Mouse (Mus musculus) right cerebral cortex, adult 18-20 months (tissue): Measurements from ENCODE around the gene Htatip2.

ENCODE experiments used
- DNase-seq: peaks from one replicate; pipeline ENCODE4 v3.0.0; 2022; ENCODE audit warnings: mixed read lengths

Htatip2 gene

GRCm38 (mm10) chr7:49758934-49759571 is at the start of gene Htatip2:
Gene Htatip2 (plus strand): TSS chr7:49759115.
- peak; percentile 70 for DNase-seq

GRCm38 (mm10) chr7:49709381-49710021 is 49.4 kb upstream of the Htatip2 start:
- no peak for DNase-seq

GRCm38 (mm10) chr7:49717942-49718733 is 40.8 kb upstream of the Htatip2 start:
- DNase-seq, result no peak

GRCm38 (mm10) chr7:49734342-49734741 is 24.6 kb upstream of the Htatip2 start:
- DNase-seq, result no peak

- DNase-seq, result no peak
These were observed 19.5 kb upstream of the Htatip2 start for GRCm38 (mm10) chr7:49739448-49739847.

GRCm38 (mm10) chr7:49741474-49741873 is 17.4 kb upstream of the Htatip2 start:
- DNase-seq, result no peak

GRCm38 (mm10) chr7:49741923-49742322 is 17.0 kb upstream of the Htatip2 start:
- no peak for DNase-seq

GRCm38 (mm10) chr7:49751148-49751547 is 7.8 kb upstream of the Htatip2 start:
- DNase-seq, result peak; percentile 20

- DNase-seq, result peak; percentile 34
These were observed 6.0 kb upstream of the Htatip2 start for GRCm38 (mm10) chr7:49752730-49753506.

- DNase-seq, result peak; percentile 54
These were observed 4.1 kb upstream of the Htatip2 start for GRCm38 (mm10) chr7:49754767-49755166.

- DNase-seq, result peak; percentile 88
These were observed 3.7 kb downstream of the Htatip2 start for GRCm38 (mm10) chr7:49762605-49763004.

- DNase-seq, result no peak
These were observed 5.2 kb downstream of the Htatip2 start for GRCm38 (mm10) chr7:49764011-49764716.

- no peak for DNase-seq
These were observed 7.3 kb downstream of the Htatip2 start for GRCm38 (mm10) chr7:49766166-49766565.

- DNase-seq, result no peak
These were observed 9.6 kb downstream of the Htatip2 start for GRCm38 (mm10) chr7:49768509-49768908.

GRCm38 (mm10) chr7:49774396-49774795 is 15.5 kb downstream of the Htatip2 start:
- no peak for DNase-seq

- DNase-seq, result no peak
These were observed 18.7 kb downstream of the Htatip2 start for GRCm38 (mm10) chr7:49777585-49777984.

- DNase-seq, result peak; percentile 98
These were observed 19.4 kb downstream of the Htatip2 start, which contains the start of gene Prmt3 for GRCm38 (mm10) chr7:49778114-49778901. Gene Prmt3 (plus strand): TSS chr7:49778346.

GRCm38 (mm10) chr7:49778904-49779615 is 20.1 kb downstream of the Htatip2 start:
- peak; percentile 37 for DNase-seq

GRCm38 (mm10) chr7:49783017-49783416 is 24.1 kb downstream of the Htatip2 start:
- no peak for DNase-seq

GRCm38 (mm10) chr7:49785141-49785540 is 26.2 kb downstream of the Htatip2 start:
- no peak for DNase-seq
